In genomic region chr1:150165597-150165973, GRCm38 (mm10) we compare ENCODE assay signal across 9 mouse cellular contexts.
A peak's percentile ranks its signal among the peaks of the same experiment; 100 is the strongest.
DNase-seq lines count a peak whose midpoint lies in the region; ATAC-seq and TF ChIP-seq lines count a peak whose summit lies in the region.
"Had no signal": no experiment of that assay in that cellular context is flagged by ENCODE, and none has a peak within 500 bp of the region (broad histone marks: within the 10 kb centered on the region; RNA-seq: fewer than 3 reads in every experiment).

No protein-coding gene starts in this region.

- TF ChIP-seq CTCF in lung, postnatal 0 days (IDR thresholded peaks at IDR 0.05), result no peak
- no peak for TF ChIP-seq CTCF in liver, postnatal 0 days (IDR thresholded peaks at IDR 0.05; ENCODE audit: low read depth)
- TF ChIP-seq CTCF in stomach, postnatal 0 days (IDR thresholded peaks at IDR 0.05; ENCODE audit: low read depth), result no peak

- no peaks in the 10 kb centered on the region for H3K9me3 ChIP-seq in lung, postnatal 0 days (ENCODE audit: low read length)
- H3K9me3 ChIP-seq in liver, postnatal 0 days (ENCODE audit: low read length), result no peaks in the 10 kb centered on the region
- no peaks in the 10 kb centered on the region for H3K9me3 ChIP-seq in stomach, postnatal 0 days (ENCODE audit: control insufficient read depth, low read length)
- no peaks in the 10 kb centered on the region for H3K9me3 ChIP-seq in hindbrain, embryonic 10.5 days
- no peaks in the 10 kb centered on the region for H3K9me3 ChIP-seq in neural tube, embryonic 15.5 days (replicated peaks)

- DNase-seq in lung, postnatal 0 days (ENCODE audit: low spot score), result peak; percentile 15
- DNase-seq in lung, postnatal 25 days (ENCODE audit: low spot score), result no peak
- DNase-seq in liver, postnatal 0 days, result no peak
- no peak for DNase-seq in stomach, postnatal 0 days (ENCODE audit: low spot score)
- no peak for DNase-seq in frontal cortex, adult 2 months (ENCODE audit: extremely low spot score in 1 of 2, low spot score in 1 of 2)
- DNase-seq in hindbrain, embryonic 10.5 days (ENCODE audit: low spot score), result no peak
- DNase-seq: gastrocnemius, postnatal 36 days had no signal

- no peak overlapping the region for H3K4me3 ChIP-seq in lung, postnatal 0 days (ENCODE audit: low read depth, low read length)
- H3K4me3 ChIP-seq in liver, postnatal 0 days (ENCODE audit: low read depth, low read length), result no peak overlapping the region
- H3K4me3 ChIP-seq in stomach, postnatal 0 days (ENCODE audit: low read depth, low read length), result no peak overlapping the region
- H3K4me3 ChIP-seq in hindbrain, embryonic 10.5 days, result no peak overlapping the region
- no peak overlapping the region for H3K4me3 ChIP-seq in neural tube, embryonic 15.5 days (replicated peaks)

- no peaks in the 10 kb centered on the region for H3K27me3 ChIP-seq in lung, postnatal 0 days (replicated peaks; ENCODE audit: insufficient read depth, low read length)
- no peaks in the 10 kb centered on the region for H3K27me3 ChIP-seq in liver, postnatal 0 days (ENCODE audit: insufficient read depth, low read length)
- H3K27me3 ChIP-seq in stomach, postnatal 0 days (ENCODE audit: control insufficient read depth, insufficient read depth, low read length), result no peaks in the 10 kb centered on the region
- no peaks in the 10 kb centered on the region for H3K27me3 ChIP-seq in hindbrain, embryonic 10.5 days (ENCODE audit: insufficient read depth, poor library complexity, severe bottlenecking)
- no peaks in the 10 kb centered on the region for H3K27me3 ChIP-seq in neural tube, embryonic 15.5 days (replicated peaks)

- no peak overlapping the region for H3K27ac ChIP-seq in lung, postnatal 0 days (ENCODE audit: low read length)
- H3K27ac ChIP-seq in liver, postnatal 0 days (ENCODE audit: low read depth), result peak overlapping the region; percentile 64
- peak overlapping the region; percentile 71; the same call in 1 of the 2 replicates for H3K27ac ChIP-seq in stomach, postnatal 0 days (replicated peaks)
- no peak overlapping the region for H3K27ac ChIP-seq in hindbrain, embryonic 10.5 days
- H3K27ac ChIP-seq in neural tube, embryonic 15.5 days (replicated peaks), result no peak overlapping the region

- no peak overlapping the region for H3K9ac ChIP-seq in lung, postnatal 0 days (replicated peaks; ENCODE audit: low read depth)
- H3K9ac ChIP-seq in liver, postnatal 0 days (replicated peaks), result no peak overlapping the region
- no peak overlapping the region for H3K9ac ChIP-seq in stomach, postnatal 0 days (ENCODE audit: low read length)
- no peak overlapping the region for H3K9ac ChIP-seq in neural tube, embryonic 15.5 days (replicated peaks)

- TF ChIP-seq EP300 in lung, postnatal 0 days (IDR thresholded peaks at IDR 0.05), result no peak
- no peak for TF ChIP-seq EP300 in liver, postnatal 0 days (IDR thresholded peaks at IDR 0.05; ENCODE audit: low read depth)
- no peak for TF ChIP-seq EP300 in stomach, postnatal 0 days (optimal IDR thresholded peaks at IDR 0.05)

- WGBS in lung, postnatal 0 days, result 51% methylated on average over 7 of the region's 7 CpGs
- WGBS in liver, postnatal 0 days (ENCODE audit: insufficient replicate concordance), result 38% methylated on average over 7 of the region's 7 CpGs
- 75% methylated on average over 7 of the region's 7 CpGs for WGBS in stomach, postnatal 0 days
- WGBS in hindbrain, embryonic 10.5 days, result 83% methylated on average over 7 of the region's 7 CpGs
- WGBS in neural tube, embryonic 15.5 days, result 87% methylated on average over 7 of the region's 7 CpGs

- no peaks in the 10 kb centered on the region for H3K36me3 ChIP-seq in lung, postnatal 0 days (ENCODE audit: insufficient read depth, low read length)
- H3K36me3 ChIP-seq in liver, postnatal 0 days (replicated peaks; ENCODE audit: insufficient read depth, low read length), result no peaks in the 10 kb centered on the region
- H3K36me3 ChIP-seq in stomach, postnatal 0 days (ENCODE audit: control insufficient read depth, insufficient read depth, low read length), result no peaks in the 10 kb centered on the region
- H3K36me3 ChIP-seq in hindbrain, embryonic 10.5 days, result no peaks in the 10 kb centered on the region
- no peaks in the 10 kb centered on the region for H3K36me3 ChIP-seq in neural tube, embryonic 15.5 days

- H3K4me2 ChIP-seq in lung, postnatal 0 days (replicated peaks; ENCODE audit: low read depth, low read length), result no peak overlapping the region
- H3K4me2 ChIP-seq in liver, postnatal 0 days (ENCODE audit: low read depth, low read length), result peak overlapping the region; percentile 42; the same call in 1 of the 2 replicates
- peak overlapping the region; percentile 45; the same call in 1 of the 2 replicates for H3K4me2 ChIP-seq in stomach, postnatal 0 days (replicated peaks; ENCODE audit: low read depth)
- no peak overlapping the region for H3K4me2 ChIP-seq in neural tube, embryonic 15.5 days

- H3K4me1 ChIP-seq in lung, postnatal 0 days (ENCODE audit: insufficient read depth, low read depth, low read length), result no peaks in the 10 kb centered on the region
- H3K4me1 ChIP-seq in liver, postnatal 0 days (ENCODE audit: insufficient read depth), result no peaks in the 10 kb centered on the region
- H3K4me1 ChIP-seq in stomach, postnatal 0 days (replicated peaks; ENCODE audit: control insufficient read depth, insufficient read depth), result no peaks in the 10 kb centered on the region
- no peaks in the 10 kb centered on the region for H3K4me1 ChIP-seq in hindbrain, embryonic 10.5 days (replicated peaks)
- no peaks in the 10 kb centered on the region for H3K4me1 ChIP-seq in neural tube, embryonic 15.5 days

- ATAC-seq in lung, postnatal 0 days, result no peak
- peak; percentile 24 to 53; a peak in 3 of 4 replicates for ATAC-seq in hematopoietic stem cell, adult 5-6 weeks (replicated peaks in 1 of 2; ENCODE audit: insufficient read depth in 1 of 2, low FRiP score in 2 of 2, low TSS enrichment in 1 of 2, low read depth in 1 of 2, poor library complexity in 2 of 2, severe bottlenecking in 2 of 2)
- 0 out of 2 replicates have a peak, but pooled peaks have one; percentile 6 for ATAC-seq in liver, postnatal 0 days
- no peak for ATAC-seq in stomach, postnatal 0 days (ENCODE audit: low FRiP score, low TSS enrichment)
- no peak for ATAC-seq in neural tube, embryonic 15.5 days (ENCODE audit: low FRiP score)

Comparison
In these comparisons a context has a peak if more than half of its experiments do, and no peak if none do; other contexts are left out.
1. ATAC-seq: peak in hematopoietic stem cell, adult 5-6 weeks (2 of 2) and liver, postnatal 0 days (single experiment); none in lung, postnatal 0 days (single experiment), stomach, postnatal 0 days (single experiment) and neural tube, embryonic 15.5 days (single experiment).
2. H3K27ac ChIP-seq: peak in liver, postnatal 0 days (single experiment) and stomach, postnatal 0 days (single experiment); none in lung, postnatal 0 days (single experiment), hindbrain, embryonic 10.5 days (single experiment) and neural tube, embryonic 15.5 days (single experiment).
3. H3K4me2 ChIP-seq: peak in liver, postnatal 0 days (single experiment) and stomach, postnatal 0 days (single experiment); none in lung, postnatal 0 days (single experiment) and neural tube, embryonic 15.5 days (single experiment).